Mouse (Mus musculus) layer of hippocampus, postnatal 14 days (tissue): ENCODE data around the gene Zscan4-ps1. TPM values are rescaled to one million over a fixed set of nuclear protein-coding genes. Genes with fewer than 3 reads are reported as not detected.
"Not testable (repeated sequence)": the region's sequence is repeated elsewhere in the genome, so short reads cannot be mapped to it uniquely, and the experiment has no call there.

Experiments
- DNase-seq, 2 experiments: peaks; one replicate each; pipeline ENCODE4 v3.0.0; 2021 to 2022; ENCODE audit warnings: low spot score in 2 of 2, mixed read lengths in 1 of 2
- long read RNA-seq, 2 experiments: library from polyadenylated mRNA; stranded (forward); transcript quantifications; one replicate each; pipeline ENCODE4 v2.0.0; 2021
- total RNA-seq, 2 experiments: library from RNA; stranded (reverse); gene quantifications; 2 replicates each; pipeline ENCODE4 v1.2.3; 2021

Gene Zscan4-ps1
- not detected for total RNA-seq
- long read RNA-seq, experiment 1 = 0 reads
- long read RNA-seq, experiment 2 = 0 reads

- not testable (repeated sequence) for DNase-seq
These were observed at the start of gene Zscan4-ps1 for GRCm38 (mm10) chr7:11069591-11069990. TSS of gene Zscan4-ps1 (minus strand) at chr7:11069691.

Other genes with a start within 250 kb of the Zscan4-ps1 start
- gene Zscan4b, start 164.6 kb downstream of the Zscan4-ps1 start, total RNA-seq = not detected
- not detected for gene Zscan4c, start 63.9 kb downstream of the Zscan4-ps1 start, total RNA-seq
- not detected for gene Zscan4d, start 96.5 kb upstream of the Zscan4-ps1 start, total RNA-seq
- gene Zscan4e, start 241.0 kb upstream of the Zscan4-ps1 start, total RNA-seq = not detected